Mouse (Mus musculus): ENCODE measurements around the gene Taok2.

Taok2 gene

DNA sequence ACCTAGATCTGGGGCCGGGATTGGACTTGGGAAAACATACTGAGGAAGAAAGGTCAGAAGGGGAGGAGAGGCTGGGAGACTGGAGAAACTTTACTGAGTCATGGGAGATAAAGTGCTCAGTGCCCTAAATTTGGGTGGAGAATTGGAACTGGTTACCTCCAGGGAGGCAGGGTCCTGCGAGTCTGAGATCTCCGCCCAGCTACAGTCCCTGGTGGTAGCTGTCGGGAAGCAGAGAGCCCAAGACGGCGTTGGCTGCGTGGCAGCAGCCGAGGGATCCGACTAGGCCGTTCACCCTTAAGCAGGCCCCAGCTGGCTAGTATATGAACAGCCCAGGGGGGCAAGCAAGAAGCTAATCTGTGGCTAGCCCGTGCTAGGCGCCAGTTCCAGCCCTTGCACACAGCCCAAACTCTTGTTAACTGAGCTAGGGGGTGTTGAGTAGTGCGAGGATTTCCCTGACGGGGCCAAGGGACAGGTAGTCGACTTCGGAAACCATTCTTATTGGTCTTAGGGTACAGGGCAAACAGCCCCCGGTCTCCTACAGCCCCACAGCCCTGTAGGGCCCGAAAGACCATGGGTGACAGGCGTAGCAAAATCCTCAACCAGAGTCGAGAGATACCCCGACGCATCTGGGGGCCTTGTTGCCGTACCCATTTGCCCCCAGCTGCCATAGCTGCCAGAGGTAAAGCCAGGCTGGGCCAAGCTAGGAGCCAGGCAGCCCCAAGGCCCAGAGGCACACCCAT is 14.6 kb downstream of the Taok2 start:
- DNase-seq (ENCODE audit: low spot score) = no peak

GRCm38 (mm10) chr7:126868003-126868402 is 16.5 kb downstream of the Taok2 start:
- no peak for DNase-seq (ENCODE audit: low spot score)

DNA sequence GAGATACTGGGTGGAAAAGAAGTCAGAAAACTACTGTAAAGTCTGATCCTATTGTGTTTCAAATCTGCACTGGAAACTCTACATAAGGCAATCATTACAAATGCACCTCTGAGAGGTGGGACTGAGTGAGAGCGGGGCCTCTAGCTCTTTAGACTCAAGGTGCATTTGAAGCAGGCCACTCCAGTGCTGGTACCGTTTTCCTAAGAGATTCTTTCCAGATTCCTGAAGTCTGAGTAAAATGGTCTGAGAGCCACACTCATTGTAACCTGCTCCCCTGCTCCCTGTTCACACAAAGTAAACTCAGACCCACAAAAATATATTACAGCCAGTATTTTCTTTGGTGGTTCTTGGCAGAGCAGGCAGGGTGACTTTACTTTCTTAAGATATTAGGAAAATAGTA is 17.0 kb downstream of the Taok2 start:
- DNase-seq (ENCODE audit: low spot score) = no peak

DNA sequence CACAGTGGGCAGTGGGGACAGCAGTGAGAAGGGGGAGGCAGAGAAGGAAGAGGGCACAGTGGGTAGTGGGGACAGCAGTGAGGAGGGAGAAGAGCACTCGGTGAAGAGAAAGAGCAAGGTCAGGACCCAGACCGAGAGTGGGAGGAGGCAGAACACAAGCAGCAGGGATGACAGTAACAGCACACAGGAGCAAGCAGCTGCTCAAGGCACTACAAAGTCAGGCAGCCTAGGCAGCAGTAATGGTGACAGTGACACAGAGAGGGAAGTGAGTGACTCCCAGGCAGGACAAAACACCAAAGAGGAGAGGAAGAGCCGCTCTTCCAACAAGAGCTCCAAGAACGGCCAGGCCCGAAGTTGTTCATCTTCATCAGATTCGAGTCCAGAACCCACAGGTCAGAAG is 20.7 kb downstream of the Taok2 start:
- no peak for DNase-seq (ENCODE audit: low spot score)

DNA sequence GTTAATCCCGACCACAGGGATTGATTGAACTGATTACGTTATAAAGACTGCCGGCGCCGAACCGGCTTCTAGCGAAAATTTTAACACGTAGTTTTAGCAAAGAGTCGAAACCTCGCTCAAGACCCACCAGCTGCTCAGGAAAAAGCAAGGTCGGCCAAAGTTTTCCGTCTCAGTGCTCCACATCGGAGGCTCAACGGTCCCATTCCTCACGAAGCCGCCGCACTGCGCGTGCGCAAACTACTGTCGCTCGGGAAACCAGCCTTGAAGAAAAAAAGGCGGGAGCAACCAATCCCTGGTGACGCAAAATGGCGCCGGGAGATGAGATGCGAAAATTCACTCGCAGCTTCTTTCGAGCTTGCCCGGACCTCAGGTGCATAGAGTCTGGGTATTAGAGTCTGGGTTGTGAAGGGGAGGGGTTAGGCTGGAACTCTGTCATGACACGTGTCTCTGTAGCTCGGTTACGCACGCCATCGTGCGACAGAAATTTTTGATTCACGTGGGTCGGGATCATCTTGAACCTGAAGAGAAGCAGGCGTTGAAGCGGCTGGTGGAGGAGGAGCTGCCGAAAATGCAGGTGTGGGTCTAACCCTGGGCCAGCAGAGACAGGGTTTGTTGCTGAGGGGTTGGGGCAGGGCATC is 22.2 kb downstream of the Taok2 start, which contains the start of gene Ino80e:
Gene Ino80e, minus strand, starts transcription at position 231 of the 638 bp plus-strand sequence.
- peak; percentile 93 for DNase-seq (ENCODE audit: low spot score)

- DNase-seq (ENCODE audit: low spot score) = peak; percentile 94
Observed at GRCm38 (mm10) chr7:126861429-126862130, 22.9 kb downstream of the Taok2 start, which contains the start of gene Hirip3. Gene Hirip3, plus strand, starts transcription at chr7:126861972.

DNA sequence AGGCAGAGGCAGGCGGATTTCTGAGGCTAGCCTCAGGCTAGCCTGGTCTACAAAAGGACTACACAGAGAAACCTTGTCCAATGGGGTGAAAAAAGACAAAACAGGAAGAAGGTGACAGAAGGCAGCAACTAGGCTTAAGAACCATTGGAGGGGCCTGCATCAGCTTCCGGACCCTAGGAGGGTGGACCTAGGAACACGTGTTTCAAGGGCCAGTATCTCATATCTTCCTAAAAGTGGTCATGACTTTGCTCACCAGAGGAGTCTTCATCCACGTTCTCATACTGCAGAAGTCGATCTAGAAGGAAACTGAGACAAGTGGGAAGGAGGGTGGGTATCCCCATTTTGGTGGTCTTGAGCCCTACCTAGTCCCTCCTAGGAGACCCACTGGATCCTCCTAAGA is 23.5 kb downstream of the Taok2 start:
- no peak for DNase-seq (ENCODE audit: low spot score)

GRCm38 (mm10) chr7:126856741-126857420 is 27.6 kb downstream of the Taok2 start:
- no peak for DNase-seq (ENCODE audit: low spot score)

DNA sequence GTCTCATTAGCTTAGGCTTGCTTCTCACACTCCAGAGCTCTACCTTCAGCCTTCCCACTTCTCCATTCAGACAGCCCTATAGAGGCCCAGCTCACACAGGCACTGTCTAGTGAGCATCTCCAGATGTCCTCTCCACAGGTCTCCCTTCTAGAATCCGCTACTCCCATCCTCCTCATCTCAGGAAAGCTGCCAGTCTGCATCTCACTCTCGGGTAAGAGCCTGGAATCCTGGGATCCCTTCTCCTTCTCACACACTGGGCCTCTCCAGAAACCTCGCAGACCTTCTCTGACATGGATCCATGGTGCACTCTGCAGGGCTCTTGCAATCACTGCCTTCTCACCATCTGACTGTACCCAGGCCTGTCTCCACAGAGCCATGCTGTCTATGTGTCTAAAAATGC is 28.9 kb downstream of the Taok2 start:
- no peak for DNase-seq (ENCODE audit: low spot score)

DNA sequence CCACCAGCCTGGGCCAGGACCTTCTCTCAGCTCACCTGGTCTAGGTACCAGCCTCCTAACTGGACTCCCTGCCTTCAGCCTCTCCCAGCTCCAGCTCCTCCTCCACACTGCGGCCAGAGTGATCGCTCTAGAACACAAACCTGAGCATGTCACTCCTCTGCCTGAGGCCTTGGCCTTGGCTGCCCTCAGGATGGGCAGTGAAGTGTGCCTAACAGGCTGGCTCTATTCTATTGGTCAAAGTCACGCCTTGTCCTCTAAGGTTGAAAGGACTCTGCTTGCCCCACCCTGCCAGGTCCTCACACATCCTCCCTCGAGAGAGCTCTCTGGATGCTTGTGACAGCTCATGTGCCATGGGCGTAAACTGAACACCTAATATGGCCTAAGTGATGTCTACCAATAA is 31.0 kb downstream of the Taok2 start:
- no peak for DNase-seq (ENCODE audit: low spot score)

- DNase-seq (ENCODE audit: low spot score) = no peak
Observed at GRCm38 (mm10) chr7:126851192-126851591, 33.3 kb downstream of the Taok2 start.

GRCm38 (mm10) chr7:126850161-126850560 is 34.3 kb downstream of the Taok2 start:
- DNase-seq (ENCODE audit: low spot score) = no peak

GRCm38 (mm10) chr7:126848794-126849193 is 35.7 kb downstream of the Taok2 start:
- no peak for DNase-seq (ENCODE audit: low spot score)

DNA sequence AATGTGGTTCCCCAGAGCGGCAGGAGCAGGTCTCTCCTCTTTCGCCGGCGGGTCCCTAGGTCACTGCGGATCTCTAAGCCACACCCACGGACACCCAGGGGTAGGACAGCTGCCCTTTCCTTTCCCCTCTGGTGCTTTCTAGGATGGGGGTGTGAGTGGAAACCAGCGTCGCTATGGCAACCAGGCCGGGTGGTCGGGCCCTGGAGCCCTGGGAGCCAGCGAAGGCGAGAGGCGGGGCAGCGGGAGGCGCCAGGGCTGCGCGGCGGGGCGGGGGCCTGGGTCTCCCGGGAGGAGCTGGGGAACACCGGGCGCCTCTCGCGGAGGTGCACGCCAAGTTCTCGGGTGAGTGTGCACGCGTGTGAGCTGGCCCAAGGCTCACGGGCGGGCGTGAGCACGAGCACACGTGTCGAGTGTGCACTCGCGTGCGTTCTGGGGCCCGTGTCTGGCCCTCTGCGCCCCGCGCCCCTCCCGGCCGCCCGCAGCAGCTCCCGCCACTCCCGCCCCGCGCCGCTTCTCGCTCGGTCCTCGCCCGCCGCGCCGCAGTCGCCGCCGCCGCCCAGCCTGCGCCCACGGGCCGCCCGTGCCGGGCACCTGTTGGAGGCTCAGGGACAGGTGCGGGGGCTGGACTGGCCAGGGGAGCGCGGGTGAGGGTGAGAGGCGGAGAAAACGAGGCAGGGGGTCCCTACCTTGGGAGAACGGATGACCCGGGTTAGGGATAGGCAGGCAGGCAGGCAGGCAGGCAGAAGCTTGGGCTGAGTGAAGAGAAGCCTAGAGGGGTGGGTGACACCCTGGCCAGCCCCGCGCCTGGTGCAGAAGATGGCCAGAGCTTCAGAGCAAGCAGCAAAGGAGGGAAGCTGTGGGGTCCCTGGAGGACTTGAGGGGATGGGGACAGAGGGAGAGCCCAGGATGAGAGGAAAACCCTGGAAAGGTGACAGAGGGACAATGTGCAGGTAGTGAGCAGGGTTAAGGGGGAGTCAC is 36.8 kb downstream of the Taok2 start:
- DNase-seq (ENCODE audit: low spot score) = no peak

- DNase-seq (ENCODE audit: low spot score) = no peak
Observed at GRCm38 (mm10) chr7:126847116-126847420, 37.4 kb downstream of the Taok2 start, which contains the start of gene Doc2a. Gene Doc2a, plus strand, starts transcription at chr7:126847416.

GRCm38 (mm10) chr7:126845516-126845915 is 39.0 kb downstream of the Taok2 start:
- DNase-seq (ENCODE audit: low spot score) = no peak

DNA sequence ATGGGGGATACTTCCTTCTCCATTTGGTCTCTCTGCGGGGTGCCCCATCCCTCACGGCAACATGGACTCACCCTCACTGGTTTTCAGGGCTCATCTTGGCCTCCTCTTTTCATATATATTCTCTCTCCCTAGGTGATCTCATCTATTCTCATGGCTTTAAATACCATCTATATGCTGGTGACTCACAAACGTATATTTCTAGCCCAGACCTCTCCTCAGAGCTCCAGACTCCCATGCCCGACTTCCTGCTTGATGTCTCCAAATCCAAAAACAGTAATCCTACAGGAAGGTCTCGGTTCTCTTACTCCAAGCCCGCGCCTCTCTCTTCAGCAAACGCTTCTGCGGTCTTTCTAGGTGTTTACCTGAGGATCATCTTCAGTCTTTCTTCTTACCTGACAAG is 41.2 kb downstream of the Taok2 start:
- no peak for DNase-seq (ENCODE audit: low spot score)

- DNase-seq (ENCODE audit: low spot score) = no peak
Observed at GRCm38 (mm10) chr7:126833294-126833693, 51.2 kb downstream of the Taok2 start.

DNA sequence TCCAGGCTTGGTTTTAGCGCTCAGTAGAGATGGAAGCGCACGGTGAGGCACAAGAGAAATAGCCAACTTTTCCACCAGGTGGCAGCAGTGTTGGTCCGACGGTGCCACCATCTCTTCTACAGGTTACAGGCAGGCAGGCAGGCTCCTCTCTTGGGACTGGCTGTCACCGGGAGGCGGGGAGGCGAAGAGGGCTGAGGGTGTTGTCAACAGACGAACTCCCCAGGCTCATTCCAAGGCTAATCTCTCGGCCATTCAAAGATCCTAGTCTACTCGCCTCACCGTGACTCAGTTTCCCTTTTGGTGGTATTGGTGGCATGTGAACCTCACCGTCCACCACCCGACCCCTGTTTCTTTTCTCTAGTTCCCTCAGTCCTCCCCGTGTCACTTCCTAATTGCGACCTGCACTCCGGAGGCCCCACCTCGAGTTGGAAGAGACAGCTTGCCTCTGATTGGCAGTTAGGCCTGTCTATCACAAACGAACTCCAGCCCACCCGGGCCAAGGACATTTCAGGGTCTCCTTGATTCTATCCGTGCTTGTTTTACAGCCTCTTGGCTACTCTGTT is 52.4 kb downstream of the Taok2 start:
- peak; percentile 68 for DNase-seq (ENCODE audit: low spot score)

DNA sequence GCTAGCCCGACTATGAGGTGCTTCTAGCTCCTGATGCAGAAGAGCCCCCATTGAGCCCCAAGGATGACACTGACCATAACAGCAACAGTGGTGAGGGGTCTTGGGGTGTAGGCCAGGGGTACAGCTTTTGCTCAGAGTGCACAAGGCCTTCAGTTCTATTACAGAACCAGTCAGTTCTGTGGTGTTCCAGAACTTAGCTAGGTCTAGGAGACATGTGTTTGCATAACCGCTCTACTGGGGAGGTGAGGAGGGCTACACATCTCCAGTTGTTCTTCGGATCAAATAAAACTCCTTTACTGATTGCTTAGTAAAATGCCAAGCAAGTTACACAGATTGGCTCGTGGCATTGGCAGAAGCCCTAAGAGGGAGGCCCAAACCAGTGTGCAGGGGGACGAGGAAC is 53.0 kb downstream of the Taok2 start, which contains the start of gene 4930451I11Rik:
Gene 4930451I11Rik, minus strand, starts transcription at position 101 of the 400 bp plus-strand sequence.
- DNase-seq (ENCODE audit: low spot score) = no peak

GRCm38 (mm10) chr7:126825952-126826351 is 58.6 kb downstream of the Taok2 start:
- no peak for DNase-seq (ENCODE audit: low spot score)

Measured in urinary bladder, postnatal 25 days (tissue).